Mouse (Mus musculus) urinary bladder, postnatal 14 days (tissue): ENCODE measurements around the gene Tmem260.

Experiments used
- DNase-seq: peaks from one replicate; pipeline ENCODE4 v3.0.0; 2021; ENCODE audit warnings: low spot score

The Tmem260 gene

GRCm38 (mm10) chr14:48481591-48481990, 35.7 kb downstream of the Tmem260 start:
- DNase-seq: no peak

GRCm38 (mm10) chr14:48482762-48483161, 36.8 kb downstream of the Tmem260 start:
- no peak for DNase-seq

- DNase-seq: no peak
Measured at GRCm38 (mm10) chr14:48493896-48494295, 48.0 kb downstream of the Tmem260 start.

GRCm38 (mm10) chr14:48502573-48502972, 56.6 kb downstream of the Tmem260 start:
- no peak for DNase-seq

- DNase-seq: no peak
Measured at GRCm38 (mm10) chr14:48503691-48504565, 58.0 kb downstream of the Tmem260 start.

GRCm38 (mm10) chr14:48504566-48504950, 58.6 kb downstream of the Tmem260 start:
- no peak for DNase-seq

GRCm38 (mm10) chr14:48505606-48506005, 59.7 kb downstream of the Tmem260 start:
- no peak for DNase-seq

GRCm38 (mm10) chr14:48507376-48507775, 61.5 kb downstream of the Tmem260 start:
- no peak for DNase-seq

GRCm38 (mm10) chr14:48509131-48509530, 63.2 kb downstream of the Tmem260 start:
- DNase-seq: no peak

- no peak for DNase-seq
Measured at GRCm38 (mm10) chr14:48513098-48513823, 67.3 kb downstream of the Tmem260 start.

- DNase-seq: no peak
Measured at GRCm38 (mm10) chr14:48513824-48514493, 68.0 kb downstream of the Tmem260 start.

- DNase-seq: no peak
Measured at GRCm38 (mm10) chr14:48514620-48515019, 68.7 kb downstream of the Tmem260 start.

GRCm38 (mm10) chr14:48515538-48515937, 69.6 kb downstream of the Tmem260 start:
- DNase-seq: no peak

GRCm38 (mm10) chr14:48523361-48523760, 77.4 kb downstream of the Tmem260 start:
- DNase-seq: no peak

GRCm38 (mm10) chr14:48524135-48524534, 78.2 kb downstream of the Tmem260 start:
- DNase-seq: peak; percentile 26

- no peak for DNase-seq
Measured at GRCm38 (mm10) chr14:48525055-48525454, 79.1 kb downstream of the Tmem260 start.

- no peak for DNase-seq
Measured at GRCm38 (mm10) chr14:48530629-48531028, 84.7 kb downstream of the Tmem260 start.

GRCm38 (mm10) chr14:48537795-48538766, 92.2 kb downstream of the Tmem260 start:
- DNase-seq: peak; percentile 7

GRCm38 (mm10) chr14:48545166-48545565, 99.2 kb downstream of the Tmem260 start:
- DNase-seq: no peak

GRCm38 (mm10) chr14:48546009-48546408, 100.1 kb downstream of the Tmem260 start:
- no peak for DNase-seq

GRCm38 (mm10) chr14:48549703-48550102, 103.8 kb downstream of the Tmem260 start:
- no peak for DNase-seq
